Mouse (Mus musculus) adrenal gland, postnatal 14 days (tissue): ENCODE measurements around the gene Eda. TPM values are rescaled to one million over a fixed set of nuclear protein-coding genes. Genes with fewer than 3 reads are reported as not detected.
"Not testable (repeated sequence)": the region's sequence is repeated elsewhere in the genome, so short reads cannot be mapped to it uniquely, and the experiment has no call there.

Source experiments
- DNase-seq: peaks from one replicate; pipeline ENCODE4 v3.0.0; 2021; ENCODE audit warnings: mixed read lengths
- microRNA-seq, 2 experiments: library from miRNA; unstranded; fragments of <30 nt; microRNA quantifications; one replicate each; pipeline ENCODE4 v1.2.0; 2021
- total RNA-seq: library from RNA; stranded (reverse); gene quantifications from 2 replicates; pipeline ENCODE4 v1.2.3, GENCODE M21; 2021

Gene Eda
- total RNA-seq, 1 experiment from 2014 or later, result 7.5 TPM

- DNase-seq, result no peak
Observed at GRCm38 (mm10) chrX:100409245-100409644, 433.8 kb downstream of the Eda start.

- no peak for DNase-seq
Observed at GRCm38 (mm10) chrX:100428693-100429092, 453.3 kb downstream of the Eda start, which contains the start of gene Otud6a. Otud6a (plus strand) TSS chrX:100429013.

- DNase-seq, result no peak
Observed at GRCm38 (mm10) chrX:100432311-100432710, 456.9 kb downstream of the Eda start.

- DNase-seq, result not testable (repeated sequence)
Observed at GRCm38 (mm10) chrX:100442617-100443016, 467.2 kb downstream of the Eda start, which contains the start of gene Awat2. Awat2 (minus strand) TSS chrX:100442717.

- no peak for DNase-seq
Observed at GRCm38 (mm10) chrX:100443532-100443931, 468.1 kb downstream of the Eda start.

Small RNAs within 50 kb of the gene (microRNA-seq; reads per million reads assigned to microRNA genes)
- 1,503 to 2,087 reads per million in 2 experiments for gene Mir676

Other genes with a start within 250 kb of the Eda start
- 2.3 and 2.6 TPM in 2 replicates for gene Tmem28, start 154.6 kb upstream of the Eda start, total RNA-seq